Mouse (Mus musculus): Measurements from ENCODE around the gene Tgm4.

Tgm4 gene

GRCm38 (mm10) chr9:123034426-123034825 is at the start of gene Tgm4:
Gene Tgm4, plus strand, starts transcription at chr9:123034726.
- no peak for DNase-seq

- no peak for DNase-seq
Measured at GRCm38 (mm10) chr9:122998406-122999192, 35.9 kb upstream of the Tgm4 start.

- DNase-seq = no peak
Measured at GRCm38 (mm10) chr9:122999193-122999586, 35.3 kb upstream of the Tgm4 start.

GRCm38 (mm10) chr9:123004718-123005117 is 29.8 kb upstream of the Tgm4 start:
- DNase-seq = no peak

- DNase-seq = no peak
Measured at GRCm38 (mm10) chr9:123006071-123006470, 28.5 kb upstream of the Tgm4 start.

GRCm38 (mm10) chr9:123020995-123021631 is 13.4 kb upstream of the Tgm4 start, which contains the start of gene Tmem42:
Gene Tmem42, plus strand, starts transcription at chr9:123021326.
- peak; percentile 91 for DNase-seq

- DNase-seq = no peak
Measured at GRCm38 (mm10) chr9:123021636-123022379, 12.7 kb upstream of the Tgm4 start.

- DNase-seq = no peak
Measured at GRCm38 (mm10) chr9:123024201-123024600, 10.3 kb upstream of the Tgm4 start.

- DNase-seq = no peak
Measured at GRCm38 (mm10) chr9:123031496-123032246, 2.9 kb upstream of the Tgm4 start.

GRCm38 (mm10) chr9:123047665-123048064 is 13.1 kb downstream of the Tgm4 start:
- no peak for DNase-seq

GRCm38 (mm10) chr9:123058724-123059292 is 24.3 kb downstream of the Tgm4 start:
- no peak for DNase-seq

- DNase-seq = no peak
Measured at GRCm38 (mm10) chr9:123060172-123060571, 25.6 kb downstream of the Tgm4 start.

- no peak for DNase-seq
Measured at GRCm38 (mm10) chr9:123079149-123079548, 44.6 kb downstream of the Tgm4 start.

- no peak for DNase-seq
Measured at GRCm38 (mm10) chr9:123080355-123080754, 45.8 kb downstream of the Tgm4 start.

- no peak for DNase-seq
Measured at GRCm38 (mm10) chr9:123080796-123081195, 46.3 kb downstream of the Tgm4 start.

- DNase-seq = no peak
Measured at GRCm38 (mm10) chr9:123085373-123085772, 50.8 kb downstream of the Tgm4 start.

- DNase-seq = no peak
Measured at GRCm38 (mm10) chr9:123087558-123087957, 53.0 kb downstream of the Tgm4 start.

- no peak for DNase-seq
Measured at GRCm38 (mm10) chr9:123090844-123091243, 56.3 kb downstream of the Tgm4 start.

GRCm38 (mm10) chr9:123099631-123100455 is 65.3 kb downstream of the Tgm4 start:
- no peak for DNase-seq

GRCm38 (mm10) chr9:123103425-123103824 is 68.9 kb downstream of the Tgm4 start:
- no peak for DNase-seq

- DNase-seq = no peak
Measured at GRCm38 (mm10) chr9:123104362-123104761, 69.8 kb downstream of the Tgm4 start.

GRCm38 (mm10) chr9:123107186-123107585 is 72.7 kb downstream of the Tgm4 start:
- no peak for DNase-seq
